Mouse (Mus musculus): ENCODE results near the gene Hist1h2be. TPM values are rescaled to one million over a fixed set of nuclear protein-coding genes. Genes with fewer than 3 reads are reported as not detected.
"Not testable (repeated sequence)": the region's sequence is repeated elsewhere in the genome, so short reads cannot be mapped to it uniquely, and the experiment has no call there.

The Hist1h2be gene
- polyA plus RNA-seq, 1 experiment from 2014 or later = 1.4 TPM

GRCm38 (mm10) chr13:23562699-23563462, 58.0 kb downstream of the Hist1h2be start:
- H3K4me1 ChIP-seq (replicated peaks) = peaks cover 7% of the 10 kb centered on the region
- H3K27ac ChIP-seq = peak overlapping the region; percentile 98
- H3K36me3 ChIP-seq = no peaks in the 10 kb centered on the region
- H3K4me3 ChIP-seq (replicated peaks) = peak overlapping the region; percentile 47
- 3% methylated on average over 18 of the region's 18 CpGs for WGBS
- ATAC-seq = peak; percentile 59
- peak overlapping the region; percentile 65 for H3K9ac ChIP-seq (replicated peaks)
- H3K4me2 ChIP-seq (replicated peaks) = peak overlapping the region; percentile 67
- H3K27me3 ChIP-seq = no peaks in the 10 kb centered on the region
- H3K9me3 ChIP-seq = no peaks in the 10 kb centered on the region

GRCm38 (mm10) chr13:23561883-23562659, 58.9 kb downstream of the Hist1h2be start, which contains the start of gene Hist1h3e:
Gene Hist1h3e (minus strand): TSS chr13:23562369.
- under 1% methylated on average over 59 of the region's 67 CpGs for WGBS
- H3K9ac ChIP-seq (replicated peaks) = peak within 1 kb of the TSS; percentile 74
- not testable (repeated sequence) for H3K9me3 ChIP-seq; H3K27me3 ChIP-seq; H3K36me3 ChIP-seq; H3K4me1 ChIP-seq (replicated peaks)
- ATAC-seq = peak; percentile 98
- peak within 1 kb of the TSS; percentile 67 for H3K4me2 ChIP-seq (replicated peaks)
- H3K4me3 ChIP-seq (replicated peaks) = peak within 1 kb of the TSS; percentile 47
- peak within 1 kb of the TSS; percentile 98 for H3K27ac ChIP-seq

- H3K9me3 ChIP-seq, H3K27me3 ChIP-seq, ATAC-seq, H3K36me3 ChIP-seq: not testable (repeated sequence)
- Histone ChIP-seq H3K27ac (peak overlapping the region; percentile 98), H3K9ac (replicated peaks) (peak overlapping the region; percentile 74; the same call in 1 of the 2 replicates), H3K4me3 (replicated peaks) (peak overlapping the region; percentile 47), H3K4me2 (replicated peaks) (peak overlapping the region; percentile 67), H3K4me1 (replicated peaks) (peaks cover 11% of the 10 kb centered on the region)
- WGBS = 0% methylated on average over 2 of the region's 5 CpGs
Measured at GRCm38 (mm10) chr13:23561531-23561882, 59.4 kb downstream of the Hist1h2be start.

- peaks cover 14% of the 10 kb centered on the region for H3K4me1 ChIP-seq (replicated peaks)
- not testable (repeated sequence) for H3K9ac ChIP-seq (replicated peaks); H3K27me3 ChIP-seq; H3K4me3 ChIP-seq (replicated peaks); H3K27ac ChIP-seq; H3K36me3 ChIP-seq; H3K9me3 ChIP-seq; ATAC-seq
- WGBS = 15% methylated on average over 2 of the region's 2 CpGs
- H3K4me2 ChIP-seq (replicated peaks) = peak overlapping the region; percentile 22
Measured at GRCm38 (mm10) chr13:23560699-23561098, 60.2 kb downstream of the Hist1h2be start.

GRCm38 (mm10) chr13:23556906-23557305, 64.0 kb downstream of the Hist1h2be start:
- ATAC-seq = no peak
- Histone ChIP-seq H3K27me3 (no peaks in the 10 kb centered on the region), H3K9ac (replicated peaks) (no peak overlapping the region), H3K36me3 (no peaks in the 10 kb centered on the region), H3K27ac (no peak overlapping the region; the same call in 1 of the 2 replicates), H3K4me3 (replicated peaks) (no peak overlapping the region), H3K9me3 (no peaks in the 10 kb centered on the region), H3K4me2 (replicated peaks) (0 out of 2 replicates have a peak overlapping the region, but pooled peaks have one; percentile 20), H3K4me1 (replicated peaks) (peaks cover 29% of the 10 kb centered on the region)
- 77% methylated on average over 3 of the region's 3 CpGs for WGBS

GRCm38 (mm10) chr13:23555839-23556416, 65.0 kb downstream of the Hist1h2be start:
- Histone ChIP-seq H3K27ac (peak overlapping the region; percentile 91), H3K36me3 (no peaks in the 10 kb centered on the region), H3K9ac (replicated peaks) (peak overlapping the region; percentile 78), H3K4me2 (replicated peaks) (peak overlapping the region; percentile 100), H3K27me3 (no peaks in the 10 kb centered on the region), H3K9me3 (no peaks in the 10 kb centered on the region), H3K4me3 (replicated peaks) (peak overlapping the region; percentile 55), H3K4me1 (replicated peaks) (peaks cover 35% of the 10 kb centered on the region)
- ATAC-seq = peak; percentile 84
- under 1% methylated on average over 18 of the region's 18 CpGs for WGBS

GRCm38 (mm10) chr13:23554925-23555838, 65.7 kb downstream of the Hist1h2be start:
- H3K36me3 ChIP-seq = no peaks in the 10 kb centered on the region
- H3K4me2 ChIP-seq (replicated peaks) = peak overlapping the region; percentile 100
- under 1% methylated on average over 53 of the region's 54 CpGs for WGBS
- peaks cover 36% of the 10 kb centered on the region for H3K4me1 ChIP-seq (replicated peaks)
- H3K27me3 ChIP-seq = no peaks in the 10 kb centered on the region
- H3K9ac ChIP-seq (replicated peaks) = peak overlapping the region; percentile 78
- H3K4me3 ChIP-seq (replicated peaks) = peak overlapping the region; percentile 55
- H3K9me3 ChIP-seq = no peaks in the 10 kb centered on the region
- peak overlapping the region; percentile 91 for H3K27ac ChIP-seq
- ATAC-seq = peak; percentile 77

GRCm38 (mm10) chr13:23554393-23554792, 66.5 kb downstream of the Hist1h2be start:
- H3K4me2 ChIP-seq (replicated peaks) = peak overlapping the region; percentile 100
- 25% methylated on average over 9 of the region's 9 CpGs for WGBS
- peak overlapping the region; percentile 55 for H3K4me3 ChIP-seq (replicated peaks)

GRCm38 (mm10) chr13:23552962-23553361, 68.0 kb downstream of the Hist1h2be start, which contains the start of gene Hist1h1d:
Gene Hist1h1d (plus strand): TSS chr13:23553262.
- ATAC-seq = no peak
- no peak within 1 kb of the TSS for H3K4me3 ChIP-seq (replicated peaks)
- no peaks in the 10 kb centered on the region for H3K27me3 ChIP-seq
- H3K27ac ChIP-seq = peak within 1 kb of the TSS; percentile 91
- peaks cover 36% of the 10 kb centered on the region for H3K4me1 ChIP-seq (replicated peaks)
- no peaks in the 10 kb centered on the region for H3K36me3 ChIP-seq
- 0 out of 2 replicates have a peak within 1 kb of the TSS, but pooled peaks have one; percentile 65 for H3K4me2 ChIP-seq (replicated peaks)
- H3K9ac ChIP-seq (replicated peaks) = no peak within 1 kb of the TSS
- no peaks in the 10 kb centered on the region for H3K9me3 ChIP-seq

More at GRCm38 (mm10) chr13:23554393-23554792, 66.5 kb downstream of the Hist1h2be start:
- Histone ChIP-seq H3K9ac (replicated peaks) (peak overlapping the region; percentile 78), H3K27me3 (no peaks in the 10 kb centered on the region), H3K9me3 (no peaks in the 10 kb centered on the region), H3K4me1 (replicated peaks) (peaks cover 36% of the 10 kb centered on the region), H3K27ac (peak overlapping the region; percentile 91), H3K36me3 (no peaks in the 10 kb centered on the region)
- ATAC-seq = no peak

- peak overlapping the region; percentile 47 for H3K4me3 ChIP-seq (replicated peaks)
- H3K4me1 ChIP-seq (replicated peaks) = peaks cover 36% of the 10 kb centered on the region
- peak overlapping the region; percentile 65 for H3K4me2 ChIP-seq (replicated peaks)
- H3K9ac ChIP-seq (replicated peaks) = peak overlapping the region; percentile 59; the same call in 1 of the 2 replicates
- peak overlapping the region; percentile 90 for H3K27ac ChIP-seq
- no peaks in the 10 kb centered on the region for H3K36me3 ChIP-seq
- no peaks in the 10 kb centered on the region for H3K9me3 ChIP-seq
- H3K27me3 ChIP-seq = no peaks in the 10 kb centered on the region
- no peak; the same call in 1 of the 2 replicates for ATAC-seq
- 53% methylated on average over 8 of the region's 8 CpGs for WGBS
Measured at GRCm38 (mm10) chr13:23551931-23552914, 68.7 kb downstream of the Hist1h2be start.
